Mouse (Mus musculus): ENCODE measurements around the gene Atxn1.
A peak's percentile ranks its signal among the peaks of the same experiment; 100 is the strongest.

- no peak for TF ChIP-seq RAD21 (IDR thresholded peaks at IDR 0.05; ENCODE audit: low read depth, low read length)
- TF ChIP-seq CTCF (IDR thresholded peaks at IDR 0.05 in 2 of 3, conservative IDR thresholded peaks at IDR 0.05 in 1 of 3; ENCODE audit: control insufficient read depth in 1 of 3, insufficient read depth in 1 of 3, low read depth in 2 of 3, low read length in 3 of 3, poor library complexity in 1 of 3, severe bottlenecking in 1 of 3): 0 out of 6 replicates have a peak, but pooled peaks of 1 of the 3 experiments have one; percentile 1
- no peak for TF ChIP-seq USF1 (IDR thresholded peaks at IDR 0.05; ENCODE audit: low read depth, low read length)
- TF ChIP-seq GATA1 (IDR thresholded peaks at IDR 0.05; ENCODE audit: low read depth, low read length): no peak
- no peak; a peak in 1 of 4 replicates for TF ChIP-seq POLR2A (IDR thresholded peaks at IDR 0.05; ENCODE audit: control insufficient read depth in 1 of 2, insufficient read depth in 1 of 2, low read depth in 1 of 2, low read length in 2 of 2, poor library complexity in 1 of 2)
- no peak for TF ChIP-seq GABPA (IDR thresholded peaks at IDR 0.05; ENCODE audit: low read depth, low read length)
- no peak for TF ChIP-seq ZKSCAN1 (IDR thresholded peaks at IDR 0.05; ENCODE audit: low read depth, low read length)
- TF ChIP-seq ZNF384 (IDR thresholded peaks at IDR 0.05; ENCODE audit: low read depth, low read length): no peak
Observed at GRCm38 (mm10) chr13:45963497-45964330, 1.1 kb downstream of the Atxn1 start.
